Mouse (Mus musculus) C2C12 (cell line): ENCODE measurements at regions not wholly inside any gene's neighbourhood (a gene's known extent, or its start where the extent isn't known, plus 50 kb on each side); places are given as distances from the start of the nearest gene placed in this dataset.

ENCODE experiments used
- CEBPB ChIP-seq: IDR thresholded peaks from one replicate; pipeline ENCODE4 v1.6.1; 2011; ENCODE audit warnings: low read depth, mild to moderate bottlenecking, control low read depth, moderate library complexity
- CTCF ChIP-seq: IDR thresholded peaks from one replicate; pipeline ENCODE4 v1.5.1; 2011; ENCODE audit not compliant: control insufficient read depth, insufficient read depth, insufficient read length
- MAX ChIP-seq: IDR thresholded peaks from one replicate; pipeline ENCODE4 v1.6.1; 2011; ENCODE audit warnings: mild to moderate bottlenecking, control low read depth

DNA sequence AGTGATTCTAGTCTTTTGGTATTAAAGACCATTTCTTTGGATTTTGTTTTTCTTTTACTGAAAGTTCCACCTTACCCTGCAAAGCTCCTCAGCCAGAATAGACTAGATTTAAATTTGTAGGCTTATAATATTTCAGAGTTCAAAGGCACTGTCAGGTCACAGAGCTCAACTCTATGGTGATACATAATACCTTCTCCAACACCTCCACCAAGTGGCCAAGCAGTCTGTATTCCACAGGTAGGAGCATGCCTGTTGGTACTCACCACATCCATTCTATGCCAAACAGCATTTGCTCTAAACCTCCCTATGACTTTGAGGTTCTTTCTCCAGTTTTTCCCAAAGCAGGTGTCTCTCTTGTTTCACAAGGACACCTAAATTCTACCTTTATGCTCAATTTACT lies 1042.2 kb downstream of the Gsdmc2 start:
- no peak for TF ChIP-seq CEBPB
- TF ChIP-seq MAX, result no peak
- no peak for TF ChIP-seq CTCF
